Mouse (Mus musculus): ENCODE measurements around the gene Grcc10.
A peak's percentile ranks its signal among the peaks of the same experiment; 100 is the strongest.

The Grcc10 gene

GRCm38 (mm10) chr6:124756652-124757350 lies 15.6 kb upstream of the Grcc10 start:
- DNase-seq (ENCODE audit: low spot score): peak; percentile 83

GRCm38 (mm10) chr6:124755831-124756595 lies 14.8 kb upstream of the Grcc10 start, which contains the start of the genes Gm45234 and Atn1:
Gene Gm45234 (minus strand): TSS chr6:124756021.
Gene Atn1 (minus strand): TSS chr6:124756524.
- peak; percentile 80 for DNase-seq (ENCODE audit: low spot score)

GRCm38 (mm10) chr6:124755306-124755705 lies 14.1 kb upstream of the Grcc10 start:
- peak; percentile 16 for DNase-seq (ENCODE audit: low spot score)

- no peak for DNase-seq (ENCODE audit: low spot score)
Observed at GRCm38 (mm10) chr6:124753861-124754260, 12.7 kb upstream of the Grcc10 start.

GRCm38 (mm10) chr6:124750405-124750804 lies 9.2 kb upstream of the Grcc10 start:
- no peak for DNase-seq (ENCODE audit: low spot score)

- DNase-seq (ENCODE audit: low spot score): no peak
Observed at GRCm38 (mm10) chr6:124746654-124747632, 5.8 kb upstream of the Grcc10 start.

- DNase-seq (ENCODE audit: low spot score): no peak
Observed at GRCm38 (mm10) chr6:124746296-124746605, 5.1 kb upstream of the Grcc10 start.

GRCm38 (mm10) chr6:124745490-124746295 lies 4.5 kb upstream of the Grcc10 start:
- DNase-seq (ENCODE audit: low spot score): peak; percentile 49

- no peak for DNase-seq (ENCODE audit: low spot score)
Observed at GRCm38 (mm10) chr6:124744755-124745321, 3.7 kb upstream of the Grcc10 start.

- no peak for DNase-seq (ENCODE audit: low spot score)
Observed at GRCm38 (mm10) chr6:124743647-124744046, 2.5 kb upstream of the Grcc10 start.

GRCm38 (mm10) chr6:124742839-124743514 lies 1.8 kb upstream of the Grcc10 start:
- no peak for DNase-seq (ENCODE audit: low spot score)

- no peak for DNase-seq (ENCODE audit: low spot score)
Observed at GRCm38 (mm10) chr6:124741842-124742241, 668 bp upstream of the Grcc10 start.

GRCm38 (mm10) chr6:124740211-124740887 lies 825 bp downstream of the Grcc10 start:
- DNase-seq (ENCODE audit: low spot score): peak; percentile 81

- DNase-seq (ENCODE audit: low spot score): peak; percentile 13
Observed at GRCm38 (mm10) chr6:124739231-124739796, 1.9 kb downstream of the Grcc10 start.

GRCm38 (mm10) chr6:124738511-124739023 lies 2.6 kb downstream of the Grcc10 start, which contains the start of gene Ptpn6:
Gene Ptpn6 (minus strand): TSS chr6:124738714.
- peak; percentile 87 for DNase-seq (ENCODE audit: low spot score)

- DNase-seq (ENCODE audit: low spot score): no peak
Observed at GRCm38 (mm10) chr6:124737040-124737439, 4.1 kb downstream of the Grcc10 start.

- no peak for DNase-seq (ENCODE audit: low spot score)
Observed at GRCm38 (mm10) chr6:124734417-124734816, 6.8 kb downstream of the Grcc10 start.

GRCm38 (mm10) chr6:124732476-124733370 lies 8.5 kb downstream of the Grcc10 start:
- DNase-seq (ENCODE audit: low spot score): no peak
